13 mouse cellular contexts compared by ENCODE assay signal in the genomic region with DNA sequence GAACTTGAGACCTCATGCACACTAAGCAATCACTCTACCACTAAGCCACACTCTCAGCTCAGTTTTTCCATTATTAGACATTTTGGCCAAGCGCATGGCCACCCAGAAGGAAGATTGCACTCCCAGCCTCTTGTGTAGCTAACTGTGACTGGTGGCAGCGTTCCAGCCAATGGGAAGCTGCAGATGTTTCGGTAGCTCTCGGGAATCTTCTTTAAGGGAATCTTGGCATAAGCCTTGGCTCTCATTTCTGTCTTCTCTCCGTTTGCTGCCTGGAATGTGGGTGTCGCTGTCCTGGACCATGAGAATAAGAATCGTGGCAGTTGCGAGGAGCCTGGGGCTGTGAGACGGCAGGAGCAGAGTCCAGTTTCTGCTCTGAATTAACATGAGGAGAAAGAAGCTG. TPM values are rescaled to one million over a fixed set of nuclear protein-coding genes. Genes with fewer than 3 reads are reported as not detected.
DNase-seq lines count a peak whose midpoint lies in the region; ATAC-seq and TF ChIP-seq lines count a peak whose summit lies in the region.
"Had no signal": no experiment of that assay in that cellular context is flagged by ENCODE, and none has a peak within 500 bp of the region (broad histone marks: within the 10 kb centered on the region; RNA-seq: fewer than 3 reads in every experiment).

No protein-coding gene starts in this region.

- peak; percentile 93 for DNase-seq in heart, adult 11 months
- no peak for DNase-seq in heart, postnatal 36 days
- DNase-seq in lung, adult 2 months: no peak
- DNase-seq in embryonic facial prominence, embryonic 14.5 days (ENCODE audit: low spot score): peak; percentile 87
- peak; percentile 38 for DNase-seq in lung, postnatal 36 days
- no peak for DNase-seq in thymus, adult 18-20 months
- DNase-seq in urinary bladder, adult 18-20 months (ENCODE audit: low spot score in 2 of 2): no peak
- DNase-seq: cerebellum, adult 11 months; layer of hippocampus, adult 9-11 months; liver, postnatal 0 days had no signal

- no peaks in the 10 kb centered on the region for H3K9me3 ChIP-seq in lung, embryonic 15.5 days
- H3K9me3 ChIP-seq in embryonic facial prominence, embryonic 14.5 days (ENCODE audit: control insufficient read depth, low read length): no peaks in the 10 kb centered on the region

- H3K4me1 ChIP-seq in lung, embryonic 15.5 days: peaks cover 45% of the 10 kb centered on the region
- H3K4me1 ChIP-seq in lung, adult 2 months (ENCODE audit: control insufficient read depth, insufficient read depth, low read length): no peaks in the 10 kb centered on the region
- peaks cover 19% of the 10 kb centered on the region for H3K4me1 ChIP-seq in embryonic facial prominence, embryonic 14.5 days (ENCODE audit: control insufficient read depth, insufficient read depth, low read length)

- intact Hi-C loops in heart, postnatal 36 days (cut with DNase I): no loop called here

- TF ChIP-seq CTCF in lung, adult 2 months (IDR thresholded peaks at IDR 0.05; ENCODE audit: insufficient read depth, low read length): no peak

- peak; percentile 84 for ATAC-seq in lung, embryonic 15.5 days (ENCODE audit: borderline replicate concordance, extremely low read depth, low FRiP score, low TSS enrichment)
- ATAC-seq in embryonic facial prominence, embryonic 14.5 days (ENCODE audit: low read depth): no peak
- ATAC-seq: CD4-positive, CD25-positive, alpha-beta regulatory T cell, adult 4 months; liver, postnatal 0 days had no signal

- no peak overlapping the region for H3K4me2 ChIP-seq in lung, embryonic 15.5 days
- H3K4me2 ChIP-seq in embryonic facial prominence, embryonic 14.5 days (ENCODE audit: low read depth, low read length): no peak overlapping the region
- H3K4me2 ChIP-seq: heart, embryonic 11.5 days had no signal

- 31% methylated on average over 9 of the region's 9 CpGs for WGBS in lung, embryonic 15.5 days
- WGBS in lung, adult 2 months: 55% methylated on average over 9 of the region's 9 CpGs
- WGBS in embryonic facial prominence, embryonic 14.5 days: 27% methylated on average over 9 of the region's 9 CpGs

- no peaks in the 10 kb centered on the region for H3K27me3 ChIP-seq in lung, embryonic 15.5 days
- H3K27me3 ChIP-seq in embryonic facial prominence, embryonic 14.5 days (replicated peaks; ENCODE audit: control insufficient read depth, insufficient read depth, low read length): no peaks in the 10 kb centered on the region

- no peaks in the 10 kb centered on the region for H3K36me3 ChIP-seq in lung, embryonic 15.5 days
- H3K36me3 ChIP-seq in embryonic facial prominence, embryonic 14.5 days (ENCODE audit: control insufficient read depth, insufficient read depth, low read length): no peaks in the 10 kb centered on the region

- no peak overlapping the region for H3K9ac ChIP-seq in lung, embryonic 15.5 days
- H3K9ac ChIP-seq in embryonic facial prominence, embryonic 14.5 days (ENCODE audit: low read depth, low read length): no peak overlapping the region
- H3K9ac ChIP-seq: liver, postnatal 0 days had no signal

- peak overlapping the region; percentile 87 for H3K27ac ChIP-seq in lung, embryonic 15.5 days
- peak overlapping the region; percentile 55; the same call in 1 of the 2 replicates for H3K27ac ChIP-seq in embryonic facial prominence, embryonic 14.5 days (replicated peaks; ENCODE audit: low read depth, low read length)

- TF ChIP-seq POLR2A in lung, adult 2 months (IDR thresholded peaks at IDR 0.05; ENCODE audit: borderline replicate concordance, extremely low read depth, low read depth, low read length): no peak

- H3K4me3 ChIP-seq in lung, embryonic 15.5 days: no peak overlapping the region
- no peak overlapping the region for H3K4me3 ChIP-seq in lung, adult 2 months (replicated peaks; ENCODE audit: extremely low read depth, low read depth, low read length)
- no peak overlapping the region for H3K4me3 ChIP-seq in embryonic facial prominence, embryonic 14.5 days (ENCODE audit: low read depth, low read length)

RNA-seq across cellular contexts. Expression of a gene that starts 28.3 kb away (rescaled TPM):
- 1 to 10 TPM in 1 of 2 experiments, under 1 TPM in 1; 0.81 to 3.1 TPM for total RNA-seq in heart, postnatal 36 days (2021)
- 19.3 and 20.6 TPM in 2 replicates for polyA plus RNA-seq in lung, embryonic 15.5 days (2015; fragmentation: Nextera tagmentation; extraction: Ambion mirVana)
- 38.8 and 51.1 TPM in 2 replicates for polyA plus RNA-seq in lung, adult 2 months (2012; rRNA removed)
- polyA plus RNA-seq in embryonic facial prominence, embryonic 14.5 days (2014; fragmentation: Nextera tagmentation; extraction: Ambion mirVana): 54.5 and 64.6 TPM in 2 replicates
- polyA plus RNA-seq: CD4-positive, CD25-positive, alpha-beta regulatory T cell, adult 4 months had no signal

Comparison
In these comparisons a context has a peak if more than half of its experiments do, and no peak if none do; other contexts are left out.
1. DNase-seq: peak in heart, adult 11 months (single experiment), embryonic facial prominence, embryonic 14.5 days (single experiment) and lung, postnatal 36 days (single experiment); none in heart, postnatal 36 days (0 of 2), lung, adult 2 months (single experiment), thymus, adult 18-20 months (0 of 2) and urinary bladder, adult 18-20 months (0 of 2).